Mouse (Mus musculus) mouse embryonic stem cell (cell line): ENCODE measurements at regions not wholly inside any gene's neighbourhood (a gene's known extent, or its start where the extent isn't known, plus 50 kb on each side); places are given as distances from the start of the nearest gene placed in this dataset.

Source experiments
- in situ Hi-C, 2 experiments: fragments of 300-500 bp; cut with MboI; formaldehyde crosslinking; loops; 1 replicate in 1 of 2; 3 replicates in 1 of 2; pipeline ENCODE4 v1.14.3; 2019 to 2020; ENCODE audit warnings: low sequenced_read_pairs in 2 of 2, low pct_unique_long_range_greater_than_20kb in 1 of 2, mixed read lengths in 1 of 2; ENCODE audit not compliant: unreplicated experiment in 1 of 2

DNA sequence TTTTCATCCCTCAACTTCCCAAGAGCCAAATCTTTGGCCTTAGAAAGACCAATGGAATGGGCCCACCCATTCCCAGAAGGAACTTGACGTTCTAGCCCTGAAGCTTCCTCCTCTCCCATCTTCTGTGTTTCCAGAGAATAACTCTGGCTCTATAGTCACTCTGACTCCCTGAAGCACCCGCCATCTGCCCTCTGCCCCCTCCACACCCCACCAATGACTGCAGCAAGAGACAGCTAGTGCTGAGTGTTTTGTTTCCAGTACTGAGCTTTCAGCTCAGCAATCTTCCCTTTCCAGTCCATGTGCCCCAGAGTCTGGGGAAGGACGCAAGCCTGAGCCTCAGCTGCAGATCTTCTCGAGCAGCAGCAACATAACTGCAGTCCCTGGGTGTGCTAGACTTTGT, 233.3 kb upstream of the Lyplal1 start:
- in situ Hi-C loops: no loop called here

DNA sequence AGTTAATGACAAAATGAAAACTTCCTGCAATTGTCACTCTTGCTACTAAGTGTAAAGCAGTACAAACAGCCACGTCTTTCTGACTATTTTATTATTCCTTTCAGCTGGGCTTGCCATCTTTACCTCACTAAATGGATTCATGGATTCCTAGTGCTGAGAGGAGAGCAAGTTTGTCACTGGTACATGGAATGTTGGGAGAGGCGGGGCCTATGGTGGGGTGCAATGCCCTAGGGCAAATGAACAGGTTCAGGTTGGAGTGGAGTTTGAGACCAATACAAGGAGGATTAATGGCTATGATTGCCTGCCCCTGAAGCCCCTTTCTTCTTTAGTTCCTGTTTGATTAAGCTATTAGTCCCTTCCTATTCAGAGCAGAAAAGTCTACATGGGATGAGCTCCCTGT, 232.9 kb upstream of the Lyplal1 start:
- in situ Hi-C loops: no loop called here

DNA sequence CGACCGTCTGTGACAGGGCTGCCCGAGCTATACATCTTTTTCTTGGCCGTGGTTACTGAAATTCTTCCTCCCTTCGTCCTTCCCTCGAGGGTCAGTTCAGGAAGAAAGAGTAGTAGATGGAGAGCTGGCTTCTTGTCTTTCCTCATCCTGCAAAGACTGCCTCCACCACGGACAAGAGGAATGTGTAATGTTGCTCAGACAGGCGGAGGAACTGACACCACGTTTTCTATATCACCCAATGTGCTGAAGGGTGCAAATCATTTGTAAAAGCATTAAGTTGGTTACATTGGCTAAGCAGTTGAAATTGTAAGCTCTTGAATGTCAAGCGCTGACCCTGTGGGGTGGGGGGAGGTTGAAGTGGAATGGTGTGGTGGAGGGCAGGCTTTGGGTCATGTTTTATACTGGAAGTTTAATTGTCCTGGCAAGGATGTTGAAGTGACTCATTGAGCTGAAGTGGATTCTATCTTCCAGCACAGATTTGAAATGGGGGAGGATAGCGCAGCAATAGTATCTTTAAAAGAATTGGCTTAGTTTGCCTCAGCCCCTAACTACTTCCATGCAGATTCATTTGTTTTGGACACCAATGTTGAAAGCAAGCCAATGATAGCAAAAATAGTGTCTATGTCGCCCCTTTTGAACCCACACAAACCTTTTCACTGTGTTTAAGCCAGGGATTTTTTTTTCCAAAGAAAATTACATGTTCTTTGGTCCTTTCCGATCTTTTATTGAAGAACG, 230.5 kb upstream of the Lyplal1 start:
- in situ Hi-C loops: no loop called here

DNA sequence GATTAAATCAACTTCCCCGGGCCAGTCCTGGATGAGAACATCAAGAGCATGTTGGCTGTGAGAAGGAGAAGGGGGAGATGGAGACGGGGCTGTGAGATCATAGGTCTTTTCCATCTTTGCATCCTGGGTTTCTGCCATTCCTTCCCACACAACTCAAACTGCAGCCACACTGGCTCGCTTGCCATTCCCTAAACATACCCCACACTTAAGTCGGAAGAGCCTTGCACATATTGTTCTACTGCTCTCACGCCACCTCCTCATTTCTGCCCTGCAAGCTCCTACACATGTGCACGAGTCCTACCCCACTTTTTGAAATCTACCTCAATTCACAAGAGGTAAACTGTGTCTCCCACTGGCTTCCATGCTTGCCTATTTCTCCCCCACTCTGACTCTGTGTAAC, 228.3 kb upstream of the Lyplal1 start:
- in situ Hi-C loops: no loop called here

DNA sequence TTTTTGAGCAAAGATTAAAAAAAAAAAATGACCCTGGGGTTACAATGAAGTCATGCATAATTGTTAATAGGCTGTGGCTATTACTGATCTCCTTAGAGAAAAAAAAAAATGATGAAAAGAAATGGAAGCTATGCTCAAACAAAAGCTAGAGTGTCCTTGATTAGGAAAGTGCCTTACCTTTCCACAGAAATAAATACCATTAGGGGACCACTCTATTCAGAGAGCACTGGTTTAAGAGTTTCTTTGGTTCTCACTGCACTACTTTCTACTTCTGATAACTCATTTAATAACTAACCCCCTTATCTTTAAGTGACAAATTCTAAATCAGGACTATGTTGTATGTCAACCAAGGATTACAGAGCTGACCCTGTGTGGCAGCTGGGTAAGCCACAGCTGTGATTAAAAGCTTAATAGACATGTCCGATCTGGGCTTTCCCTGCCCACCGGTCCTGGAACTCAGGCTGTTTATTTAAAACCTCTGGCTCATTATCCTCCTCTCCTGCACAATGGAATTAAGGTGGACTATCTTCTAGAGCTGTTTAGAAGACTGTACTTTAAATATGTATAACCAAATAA, 225.9 kb upstream of the Lyplal1 start:
- in situ Hi-C loops: no loop called here

DNA sequence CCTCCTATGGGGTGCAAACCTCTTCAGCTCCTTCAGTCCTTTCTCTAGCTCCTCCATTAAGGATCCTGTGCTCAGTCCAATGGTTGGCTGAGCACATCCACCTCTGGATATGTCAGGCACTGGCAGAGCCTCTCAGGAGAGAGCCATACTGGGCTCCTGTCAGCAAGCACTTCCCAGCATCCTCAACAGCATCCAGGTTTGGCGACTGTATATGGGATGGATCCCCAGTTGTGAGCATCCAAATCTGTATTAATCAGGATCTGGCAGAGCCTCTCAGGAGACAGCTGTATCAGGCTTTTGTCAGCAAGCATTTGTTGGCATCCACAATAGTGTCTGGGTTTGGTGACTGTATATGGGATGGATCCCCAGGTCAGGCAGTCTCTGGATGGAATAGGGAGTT, 225.3 kb upstream of the Lyplal1 start:
- in situ Hi-C loops: no loop called here

DNA sequence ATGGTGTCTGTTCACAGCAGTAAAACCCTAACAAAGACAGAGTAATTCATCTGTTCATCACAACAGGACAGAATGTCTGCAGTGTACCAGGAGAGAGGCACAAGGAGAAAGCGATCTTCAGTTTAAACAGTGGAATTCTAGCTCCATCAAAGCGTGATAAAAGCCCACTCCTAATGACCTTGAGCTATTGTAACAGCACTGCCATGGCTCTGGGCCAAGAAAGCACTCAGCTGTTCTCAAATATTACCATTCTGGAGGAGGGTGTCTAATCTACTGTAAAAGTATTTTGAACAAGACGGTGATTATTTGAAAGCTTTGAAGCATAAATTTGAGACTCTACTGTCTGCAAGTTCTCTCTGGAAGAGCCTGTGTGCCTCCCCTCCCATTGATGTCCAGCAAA, 224.8 kb upstream of the Lyplal1 start:
- in situ Hi-C loops: no loop called here

DNA sequence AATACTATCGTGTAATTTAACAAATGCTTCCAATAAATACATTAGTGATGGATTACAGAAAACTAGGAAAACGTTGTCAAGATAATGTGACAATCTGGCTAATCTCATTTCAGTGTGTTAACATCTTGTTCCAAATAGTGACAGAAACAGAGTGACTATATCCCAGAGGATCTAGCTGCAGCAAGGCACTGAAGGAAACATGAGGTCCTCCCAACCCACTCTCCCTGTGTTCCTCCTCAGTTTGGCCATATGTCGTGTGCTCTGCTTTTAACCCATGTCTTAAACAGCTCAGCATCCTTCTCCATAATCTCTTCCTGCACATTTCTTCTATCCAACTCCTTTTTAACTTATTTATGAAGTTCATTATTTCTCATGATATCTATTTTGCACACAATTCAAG, 223.6 kb upstream of the Lyplal1 start:
- in situ Hi-C loops: no loop called here

DNA sequence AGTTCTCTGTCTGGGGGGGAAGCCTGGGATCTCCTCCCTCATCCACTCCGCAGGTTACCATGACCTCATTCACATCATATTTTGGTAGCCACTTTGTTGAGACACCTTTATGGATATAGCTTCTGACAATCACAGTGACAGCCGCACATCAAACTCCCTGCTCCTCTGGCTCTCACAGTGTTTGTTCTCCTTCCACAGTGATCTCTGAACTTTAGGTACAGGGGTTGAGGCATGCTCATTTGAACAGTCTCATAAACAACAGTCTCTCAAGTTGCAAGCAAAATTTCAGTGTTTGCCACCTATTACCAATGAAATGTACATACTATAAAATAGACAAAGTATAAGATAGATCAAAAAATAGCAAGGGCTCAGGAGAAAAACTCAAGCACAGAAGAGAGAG, 200.2 kb upstream of the Lyplal1 start:
- in situ Hi-C loops: no loop called here

DNA sequence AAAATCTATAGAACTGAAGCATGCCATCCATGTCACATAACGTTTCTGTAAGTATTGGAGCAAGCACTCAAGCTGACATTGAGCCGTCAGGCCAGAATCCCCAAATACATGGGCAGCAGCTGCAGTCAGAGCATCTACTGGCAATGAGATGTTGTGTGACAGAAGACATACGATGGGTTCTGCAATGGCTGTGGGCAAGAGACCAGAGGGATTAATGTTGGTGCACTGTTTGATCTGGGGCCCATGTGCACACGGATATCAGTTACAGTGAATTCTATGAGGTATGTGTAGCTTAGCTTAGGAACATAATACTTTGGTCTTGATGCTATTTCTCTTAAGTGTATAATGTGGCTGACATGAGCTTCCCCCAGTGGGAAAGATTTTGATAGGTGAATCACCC, 197.1 kb upstream of the Lyplal1 start:
- in situ Hi-C loops: no loop called here

DNA sequence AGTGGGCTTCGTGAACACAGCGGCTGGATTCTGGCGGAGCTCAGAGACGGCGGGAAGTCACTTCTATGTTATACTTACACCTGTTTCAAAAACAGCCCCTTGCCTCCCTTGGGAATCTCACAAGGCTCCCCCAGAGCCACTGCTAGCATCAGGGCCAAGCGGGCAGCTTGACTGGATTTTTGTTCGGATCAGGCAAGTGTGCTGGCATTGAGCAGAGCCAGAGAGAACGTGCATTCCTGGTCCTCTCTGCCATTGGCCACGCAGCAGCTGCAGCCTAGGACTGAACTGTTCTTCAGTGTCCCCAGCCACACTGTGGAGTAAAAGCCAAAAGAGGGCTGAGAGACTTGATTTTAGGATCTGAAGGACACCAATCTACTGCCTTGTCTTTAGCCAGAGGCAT, 195.6 kb upstream of the Lyplal1 start:
- in situ Hi-C loops: no loop called here

DNA sequence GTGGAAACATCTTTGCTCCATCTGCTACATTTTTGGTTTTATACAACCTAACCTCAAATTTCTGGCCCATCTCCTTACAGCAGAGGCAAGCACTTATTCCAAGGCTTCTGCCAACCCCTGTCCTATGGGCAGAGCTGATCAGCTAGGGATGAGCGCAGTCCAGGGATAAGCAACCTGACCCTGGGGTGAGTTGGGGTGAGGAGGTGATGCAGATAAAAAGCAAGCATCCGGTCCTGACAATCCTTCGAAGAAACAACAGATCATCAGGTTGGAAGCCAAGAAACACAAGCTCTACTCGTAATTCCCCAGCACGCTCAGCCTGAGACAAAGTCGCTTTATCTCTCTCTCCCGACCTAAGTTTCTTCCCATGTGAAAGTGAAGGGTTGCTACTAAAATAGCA, 194.9 kb upstream of the Lyplal1 start:
- in situ Hi-C loops: no loop called here

DNA sequence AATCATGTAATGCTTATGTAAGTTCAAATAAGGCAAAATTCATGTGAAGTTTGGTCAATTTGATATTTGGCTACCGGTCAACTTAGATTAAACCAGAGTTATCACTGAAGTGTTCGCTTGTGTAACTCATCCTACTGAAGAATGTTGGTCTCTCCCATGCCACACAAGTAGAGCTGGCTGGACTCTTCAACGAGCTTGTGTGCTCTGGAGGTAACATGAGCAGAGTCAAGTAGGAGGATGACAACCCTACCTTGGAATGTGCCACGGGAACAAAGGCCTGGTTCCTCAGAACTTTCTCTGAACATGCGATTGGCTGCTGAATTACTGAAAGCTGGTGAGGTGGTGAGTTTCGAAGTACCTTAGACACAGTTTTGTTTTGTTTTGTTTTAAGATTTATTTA, 190.5 kb upstream of the Lyplal1 start:
- in situ Hi-C loops: no loop called here

DNA sequence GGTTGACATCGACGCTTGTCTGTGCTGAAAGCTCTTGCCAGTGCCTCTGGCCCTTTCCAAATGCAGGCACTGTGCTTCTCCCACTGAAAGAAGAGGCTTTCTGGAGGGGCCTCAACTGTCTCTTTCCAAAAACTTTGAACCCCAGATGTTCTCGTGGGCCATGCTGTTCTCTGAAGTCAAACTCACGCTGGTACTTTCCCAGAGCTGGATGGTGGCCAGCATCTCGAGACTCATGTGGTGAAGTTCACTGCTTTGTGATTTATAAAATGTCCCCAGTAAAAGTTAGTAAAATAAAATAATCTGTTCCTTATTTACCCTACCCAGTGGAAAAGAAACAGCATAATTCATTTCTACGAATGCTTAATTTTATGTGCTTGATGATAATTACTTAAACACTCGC, 180.4 kb upstream of the Lyplal1 start:
- in situ Hi-C loops: no loop called here

DNA sequence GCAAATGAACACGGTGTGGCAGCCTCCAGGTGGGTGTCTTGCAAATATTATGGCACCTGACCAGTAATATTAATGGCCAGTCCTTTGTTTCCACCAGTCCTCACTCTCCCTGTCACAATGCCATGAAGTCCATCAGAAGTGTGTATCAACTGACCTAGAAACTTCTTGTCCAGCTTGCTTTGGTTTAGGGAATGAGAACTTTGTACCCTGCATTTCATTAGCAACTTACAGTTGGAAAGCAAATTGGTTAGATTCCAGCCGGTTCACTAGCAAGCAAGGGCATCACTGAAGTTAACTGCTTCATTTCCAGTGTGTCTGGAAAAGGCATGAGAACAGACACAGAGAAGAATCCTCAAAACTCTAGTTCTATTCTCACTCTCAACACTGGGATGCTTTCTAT, 178.1 kb upstream of the Lyplal1 start:
- in situ Hi-C loops: no loop called here

DNA sequence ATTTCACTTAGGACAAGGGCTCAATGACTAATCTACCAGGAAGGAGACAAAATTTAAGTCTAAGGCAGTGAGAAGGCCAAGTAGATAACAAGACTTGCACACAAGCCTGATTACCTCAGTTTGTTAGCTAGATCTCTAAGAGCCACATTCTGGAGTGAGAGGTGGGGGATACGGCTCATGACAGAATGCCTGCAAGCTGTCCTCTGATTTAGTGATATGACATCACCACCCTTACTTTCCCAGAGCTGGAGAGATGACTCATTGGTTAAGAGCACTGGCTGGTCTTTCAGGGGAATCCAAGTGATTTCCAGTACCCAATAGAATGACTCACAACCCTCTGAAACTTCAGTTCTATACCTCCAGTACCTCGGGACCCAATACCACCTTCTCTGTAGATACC, 177.5 kb upstream of the Lyplal1 start:
- in situ Hi-C loops: no loop called here

DNA sequence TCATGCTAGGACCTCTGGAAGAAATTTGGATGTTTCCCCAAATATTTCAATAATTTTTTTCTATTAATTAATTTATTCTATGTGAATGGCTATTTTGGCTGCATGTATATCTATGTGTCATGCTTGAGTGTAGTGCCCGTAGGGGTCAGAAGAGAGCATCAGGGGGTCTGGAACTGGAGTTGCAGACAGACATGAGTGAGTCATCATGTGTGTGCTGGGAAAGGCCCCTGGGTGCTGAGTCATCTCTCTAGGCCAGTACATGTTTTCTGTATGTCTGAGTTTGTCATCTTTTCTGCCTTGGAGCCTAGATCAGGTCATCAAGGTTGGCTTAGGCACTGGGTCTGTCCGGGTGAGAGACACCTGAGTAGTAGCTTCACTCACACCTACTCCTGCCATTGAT, 172.0 kb upstream of the Lyplal1 start:
- in situ Hi-C loops: no loop called here

DNA sequence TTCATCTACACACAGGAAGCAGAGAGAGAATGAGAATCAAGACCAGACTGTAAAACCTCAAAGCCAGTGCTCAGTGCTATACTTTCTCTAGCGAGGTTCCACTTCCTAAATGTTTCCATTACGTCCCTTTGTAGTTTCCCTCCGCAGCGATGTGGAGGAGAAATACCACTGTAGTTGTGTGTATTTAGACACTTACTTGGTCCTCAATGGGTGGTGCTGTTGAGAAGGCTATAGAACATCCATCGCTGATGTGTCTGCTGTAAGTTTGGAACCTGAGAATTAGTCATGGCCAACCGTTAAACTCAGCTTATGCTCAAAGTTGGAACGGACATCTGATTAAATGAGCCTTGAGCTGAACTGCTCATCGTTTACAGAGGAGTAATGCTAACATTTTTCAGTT, 170.7 kb upstream of the Lyplal1 start:
- in situ Hi-C loops: no loop called here

DNA sequence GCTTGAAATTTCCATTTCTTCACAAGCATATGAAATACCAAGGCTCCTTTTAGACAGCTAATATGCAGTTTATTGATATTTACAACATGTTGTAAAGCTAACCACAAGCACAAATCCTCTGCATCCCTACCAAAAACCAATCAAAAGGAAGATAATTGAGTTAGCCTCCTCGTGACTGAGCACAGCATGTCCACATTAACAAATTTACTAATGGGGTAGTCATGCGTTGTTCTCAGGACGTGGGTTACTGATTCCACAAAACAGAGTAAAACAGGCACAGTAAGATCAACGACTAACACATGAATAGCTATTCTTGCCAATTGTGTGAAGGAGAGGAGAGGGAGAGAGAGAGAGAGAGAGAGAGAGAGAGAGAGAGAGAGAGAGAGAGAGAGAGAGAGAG, 169.3 kb upstream of the Lyplal1 start:
- in situ Hi-C loops: no loop called here

DNA sequence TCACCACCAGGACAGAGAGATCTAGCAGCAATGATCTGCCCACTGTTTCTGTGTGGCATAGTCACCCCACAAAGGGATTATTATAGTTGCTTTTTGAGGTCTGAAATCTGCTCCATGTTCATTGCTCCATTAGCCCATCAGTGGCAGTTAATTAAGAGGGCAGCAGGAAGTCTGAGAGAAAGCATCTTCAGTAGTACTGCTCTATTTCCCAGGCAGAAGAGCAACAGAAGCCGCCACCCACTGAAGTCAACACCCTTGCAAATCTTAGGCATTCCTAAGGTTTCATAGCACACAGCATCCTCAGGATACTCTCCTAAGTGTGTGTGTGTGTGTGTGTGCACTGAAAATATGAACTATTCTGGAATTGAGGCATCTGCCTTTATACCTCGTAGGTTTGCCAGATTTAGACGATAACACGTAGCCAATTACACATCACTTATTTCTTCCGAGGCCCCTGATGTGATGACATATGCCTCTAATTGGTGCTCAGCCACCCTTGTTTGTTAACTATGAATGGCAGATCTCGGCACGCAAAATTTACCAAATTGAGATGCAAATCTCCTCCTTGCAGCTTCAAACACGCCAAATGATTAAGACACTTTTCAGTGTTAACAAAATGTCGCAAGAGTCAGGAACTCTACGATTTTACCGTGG, 161.0 kb upstream of the Lyplal1 start:
- in situ Hi-C loops: no loop called here
